Mouse (Mus musculus) C2C12 (cell line): ENCODE results near the gene Cdk17.
A peak's percentile ranks its signal among the peaks of the same experiment; 100 is the strongest.

Experiments
- CEBPB ChIP-seq: IDR thresholded peaks from one replicate; pipeline ENCODE4 v1.6.1; 2011; ENCODE audit warnings: low read depth, mild to moderate bottlenecking, control low read depth, moderate library complexity
- CTCF ChIP-seq: IDR thresholded peaks from one replicate; pipeline ENCODE4 v1.5.1; 2011; ENCODE audit not compliant: control insufficient read depth, insufficient read depth, insufficient read length
- FOSL1 ChIP-seq: IDR thresholded peaks from one replicate; pipeline ENCODE4 v1.8.0; 2011; ENCODE audit warnings: mild to moderate bottlenecking, low read length; ENCODE audit not compliant: poor library complexity, insufficient read depth, severe bottlenecking
- MAX ChIP-seq: IDR thresholded peaks from one replicate; pipeline ENCODE4 v1.6.1; 2011; ENCODE audit warnings: mild to moderate bottlenecking, control low read depth
- MYOD1 ChIP-seq: IDR thresholded peaks from one replicate; pipeline ENCODE4 v1.6.1; 2011; ENCODE audit warnings: low read depth; ENCODE audit not compliant: control insufficient read depth, insufficient read length
- MYOG ChIP-seq: IDR thresholded peaks from one replicate; pipeline ENCODE4 v1.6.1; 2011; ENCODE audit not compliant: control insufficient read depth, insufficient read length; ENCODE audit errors: extremely low read depth
- USF1 ChIP-seq: IDR thresholded peaks from one replicate; pipeline ENCODE4 v1.6.1; 2011; ENCODE audit warnings: low read depth, mild to moderate bottlenecking, control low read depth, moderate library complexity

DNA sequence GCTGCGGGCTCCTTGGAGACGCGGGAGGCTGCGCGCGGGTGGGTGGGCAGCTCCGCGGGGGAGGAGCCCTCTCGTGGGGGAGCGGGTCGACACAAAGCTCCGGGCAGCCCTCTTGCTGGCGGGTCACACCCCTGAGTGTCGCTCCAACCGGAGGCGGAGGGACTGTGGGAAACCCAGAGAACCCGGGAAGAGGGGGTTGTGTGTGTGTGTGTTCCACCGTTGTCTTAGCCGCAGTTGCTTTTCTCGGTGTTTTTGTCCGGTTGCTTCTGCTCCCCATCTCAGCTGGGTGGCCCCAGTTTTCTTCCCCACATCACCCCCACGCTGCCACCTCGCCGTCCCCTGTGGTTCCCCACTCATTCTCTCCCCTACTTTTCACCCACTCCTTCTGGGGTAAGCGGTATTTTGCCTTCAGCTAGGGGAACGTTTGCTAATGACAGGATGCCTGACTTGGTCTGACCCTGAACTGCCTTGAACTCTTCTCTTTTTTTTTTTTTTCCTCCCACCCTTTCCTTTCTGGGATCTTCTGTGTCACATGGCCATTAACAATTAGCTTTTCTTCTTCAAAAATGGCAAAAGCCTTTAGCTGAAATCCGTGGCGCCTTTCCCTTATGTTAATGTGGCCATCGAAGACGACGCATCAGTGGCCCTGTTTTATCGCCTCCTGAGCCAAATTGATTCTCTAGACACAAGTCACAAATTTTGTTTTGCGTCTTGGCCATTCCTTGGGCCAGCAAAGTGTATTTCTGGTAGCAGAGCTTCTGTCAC is 1.0 kb downstream of the Cdk17 start:
- TF ChIP-seq CTCF: no peak
- no peak for TF ChIP-seq MAX
- TF ChIP-seq USF1: peak; percentile 74
- TF ChIP-seq CEBPB: no peak
- TF ChIP-seq MYOD1: no peak
- TF ChIP-seq FOSL1: no peak
- no peak for TF ChIP-seq MYOG
